In the genomic region with DNA sequence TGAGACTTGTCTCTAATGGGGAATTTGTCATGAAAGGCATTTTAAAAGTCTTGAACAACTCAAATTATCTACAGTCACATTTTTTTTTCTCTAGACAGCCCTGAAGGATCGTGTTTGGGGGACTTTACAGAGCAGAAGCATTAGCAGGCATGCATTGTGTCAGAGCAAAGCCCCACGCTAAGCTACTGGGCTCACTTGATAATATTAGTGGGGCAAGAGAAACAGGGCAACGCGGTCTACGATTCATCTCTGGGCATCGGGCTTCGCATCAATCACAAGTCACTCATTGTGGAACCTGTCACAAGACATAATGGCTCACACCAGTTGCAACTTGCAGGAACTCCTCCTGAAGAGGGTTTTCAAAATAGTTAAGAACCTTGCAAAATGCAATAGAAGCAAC, we compare ENCODE assay signal across 14 mouse cellular contexts.
A peak's percentile ranks its signal among the peaks of the same experiment; 100 is the strongest.
DNase-seq lines count a peak whose midpoint lies in the region; ATAC-seq and TF ChIP-seq lines count a peak whose summit lies in the region.
"Had no signal": no experiment of that assay in that cellular context is flagged by ENCODE, and none has a peak within 500 bp of the region (broad histone marks: within the 10 kb centered on the region; RNA-seq: fewer than 3 reads in every experiment).

No protein-coding gene starts in this region.

- TF ChIP-seq EP300 in stomach, postnatal 0 days (optimal IDR thresholded peaks at IDR 0.05) = no peak

- H3K36me3 ChIP-seq in stomach, embryonic 14.5 days (ENCODE audit: control insufficient read depth, insufficient read depth, low read length) = no peaks in the 10 kb centered on the region
- H3K36me3 ChIP-seq in stomach, postnatal 0 days (ENCODE audit: control insufficient read depth, insufficient read depth, low read length) = no peaks in the 10 kb centered on the region
- H3K36me3 ChIP-seq in forebrain, embryonic 14.5 days (ENCODE audit: control insufficient read depth, insufficient read depth, low read length) = no peaks in the 10 kb centered on the region
- H3K36me3 ChIP-seq in midbrain, embryonic 10.5 days = no peaks in the 10 kb centered on the region
- H3K36me3 ChIP-seq: limb, embryonic 15.5 days had no signal

- no peaks in the 10 kb centered on the region for H3K27me3 ChIP-seq in stomach, embryonic 14.5 days (ENCODE audit: control insufficient read depth, insufficient read depth, low read length)
- no peaks in the 10 kb centered on the region for H3K27me3 ChIP-seq in stomach, postnatal 0 days (ENCODE audit: control insufficient read depth, insufficient read depth, low read length)
- H3K27me3 ChIP-seq in forebrain, embryonic 14.5 days (replicated peaks; ENCODE audit: control insufficient read depth, insufficient read depth, low read length) = no peaks in the 10 kb centered on the region
- no peaks in the 10 kb centered on the region for H3K27me3 ChIP-seq in midbrain, embryonic 10.5 days (ENCODE audit: low read depth, poor library complexity, severe bottlenecking)
- H3K27me3 ChIP-seq: limb, embryonic 15.5 days; megakaryocyte, embryonic 14.5 days had no signal

- no peak for DNase-seq in stomach, postnatal 0 days (ENCODE audit: low spot score)
- peak; percentile 59 for DNase-seq in forebrain, embryonic 14.5 days (ENCODE audit: low spot score)
- peak; percentile 48 for DNase-seq in midbrain, embryonic 10.5 days (ENCODE audit: low spot score)
- DNase-seq in adrenal gland, postnatal 4 days (ENCODE audit: low spot score in 2 of 2) = no peak
- DNase-seq in spleen, postnatal 10 days (ENCODE audit: low spot score in 2 of 2) = no peak
- DNase-seq in heart, postnatal 14 days = no peak
- DNase-seq: adrenal gland, postnatal 14 days; gastrocnemius, postnatal 10 days; kidney, adult 2 months; spleen, adult 18-20 months; thymus, postnatal 4 days had no signal

- H3K4me2 ChIP-seq in stomach, embryonic 14.5 days (replicated peaks; ENCODE audit: low read depth, low read length) = peak overlapping the region; percentile 13; the same call in 1 of the 2 replicates
- no peak overlapping the region for H3K4me2 ChIP-seq in stomach, postnatal 0 days (replicated peaks; ENCODE audit: low read depth)
- peak overlapping the region; percentile 58 for H3K4me2 ChIP-seq in forebrain, embryonic 14.5 days (ENCODE audit: low read length)
- H3K4me2 ChIP-seq: limb, embryonic 15.5 days had no signal

- H3K9me3 ChIP-seq in stomach, embryonic 14.5 days (ENCODE audit: control insufficient read depth, low read depth, low read length) = no peaks in the 10 kb centered on the region
- no peaks in the 10 kb centered on the region for H3K9me3 ChIP-seq in stomach, postnatal 0 days (ENCODE audit: control insufficient read depth, low read length)
- no peaks in the 10 kb centered on the region for H3K9me3 ChIP-seq in forebrain, embryonic 14.5 days (replicated peaks; ENCODE audit: control insufficient read depth, low read length)
- no peaks in the 10 kb centered on the region for H3K9me3 ChIP-seq in midbrain, embryonic 10.5 days (replicated peaks)
- H3K9me3 ChIP-seq: limb, embryonic 15.5 days had no signal

- intact Hi-C loops in heart, postnatal 14 days (cut with DNase I) = no loop called here

- peaks cover 28% of the 10 kb centered on the region for H3K4me1 ChIP-seq in stomach, embryonic 14.5 days (ENCODE audit: control insufficient read depth, insufficient read depth, low read length)
- peaks cover 4% of the 10 kb centered on the region; the same call in 1 of the 2 replicates for H3K4me1 ChIP-seq in stomach, postnatal 0 days (replicated peaks; ENCODE audit: control insufficient read depth, insufficient read depth)
- H3K4me1 ChIP-seq in forebrain, embryonic 14.5 days (ENCODE audit: control insufficient read depth, insufficient read depth, low read length) = peaks cover 52% of the 10 kb centered on the region
- peaks cover 74% of the 10 kb centered on the region for H3K4me1 ChIP-seq in midbrain, embryonic 10.5 days
- H3K4me1 ChIP-seq: megakaryocyte, embryonic 14.5 days had no signal

- TF ChIP-seq CTCF in stomach, postnatal 0 days (IDR thresholded peaks at IDR 0.05; ENCODE audit: low read depth) = no peak

- ATAC-seq in stomach, embryonic 14.5 days (ENCODE audit: insufficient number of reproducible peaks, insufficient read depth, low FRiP score, low read depth) = no peak
- ATAC-seq in stomach, postnatal 0 days (ENCODE audit: low FRiP score, low TSS enrichment) = no peak
- no peak for ATAC-seq in forebrain, embryonic 14.5 days

- H3K9ac ChIP-seq in stomach, embryonic 14.5 days (replicated peaks; ENCODE audit: low read depth, low read length) = no peak overlapping the region
- H3K9ac ChIP-seq in stomach, postnatal 0 days (ENCODE audit: low read length) = no peak overlapping the region
- peak overlapping the region; percentile 55; the same call in 1 of the 2 replicates for H3K9ac ChIP-seq in forebrain, embryonic 14.5 days (ENCODE audit: low read length)
- H3K9ac ChIP-seq: limb, embryonic 15.5 days had no signal

- 27% methylated on average over 7 of the region's 7 CpGs for WGBS in stomach, embryonic 14.5 days
- WGBS in stomach, postnatal 0 days = 15% methylated on average over 7 of the region's 7 CpGs
- WGBS in forebrain, embryonic 14.5 days = 7% methylated on average over 7 of the region's 7 CpGs
- WGBS in midbrain, embryonic 10.5 days = 28% methylated on average over 7 of the region's 7 CpGs

- H3K27ac ChIP-seq in stomach, embryonic 14.5 days (ENCODE audit: low read length) = 0 out of 2 replicates have a peak overlapping the region, but pooled peaks have one; percentile 52
- no peak overlapping the region for H3K27ac ChIP-seq in stomach, postnatal 0 days (replicated peaks)
- peak overlapping the region; percentile 86 for H3K27ac ChIP-seq in forebrain, embryonic 14.5 days (ENCODE audit: low read depth, low read length)
- peak overlapping the region; percentile 84 for H3K27ac ChIP-seq in midbrain, embryonic 10.5 days (replicated peaks)
- H3K27ac ChIP-seq: limb, embryonic 15.5 days had no signal

- H3K4me3 ChIP-seq in stomach, embryonic 14.5 days (ENCODE audit: low read depth, low read length) = no peak overlapping the region
- H3K4me3 ChIP-seq in stomach, postnatal 0 days (ENCODE audit: low read depth, low read length) = no peak overlapping the region
- peak overlapping the region; percentile 2; the same call in 1 of the 2 replicates for H3K4me3 ChIP-seq in forebrain, embryonic 14.5 days (ENCODE audit: low read depth, low read length)
- H3K4me3 ChIP-seq in midbrain, embryonic 10.5 days = peak overlapping the region; percentile 48
- H3K4me3 ChIP-seq: limb, embryonic 15.5 days; megakaryocyte, embryonic 14.5 days had no signal

Comparison
In these comparisons a context has a peak if more than half of its experiments do, and no peak if none do; other contexts are left out.
1. H3K4me3 ChIP-seq: peak in forebrain, embryonic 14.5 days (single experiment) and midbrain, embryonic 10.5 days (single experiment); none in stomach, embryonic 14.5 days (single experiment) and stomach, postnatal 0 days (single experiment).
2. DNase-seq: peak in forebrain, embryonic 14.5 days (single experiment) and midbrain, embryonic 10.5 days (single experiment); none in stomach, postnatal 0 days (single experiment), adrenal gland, postnatal 4 days (0 of 2), spleen, postnatal 10 days (0 of 2) and heart, postnatal 14 days (0 of 2).